Mouse (Mus musculus) heart, embryonic 16.5 days (tissue): ENCODE measurements around the gene Cd163. TPM values are rescaled to one million over a fixed set of nuclear protein-coding genes. Genes with fewer than 3 reads are reported as not detected.
A peak's percentile ranks its signal among the peaks of the same experiment; 100 is the strongest.

Experiments used
- ATAC-seq: fragments of 200-750 bp; cut with Nextera tagmentation; replicated peaks from 2 replicates; pipeline ENCODE4 v1.8.0; 2017; ENCODE audit warnings: moderate number of reproducible peaks; ENCODE audit not compliant: insufficient read depth, low FRiP score; ENCODE audit errors: extremely low read depth
- H3K27ac ChIP-seq: fragments of 300-500 bp; sonication (generic); 2 replicates; pipeline ENCODE4 v1.5.1; 2014; ENCODE audit warnings: mild to moderate bottlenecking, low read length, control low read depth, moderate library complexity
- H3K27me3 ChIP-seq: fragments of 300-500 bp; sonication (generic); 2 replicates; pipeline ENCODE4 v1.6.1; 2014; ENCODE audit warnings: low read length, mixed read lengths; ENCODE audit not compliant: control insufficient read depth, insufficient read depth
- H3K36me3 ChIP-seq: fragments of 300-500 bp; sonication (generic); 2 replicates; pipeline ENCODE4 v1.6.1; 2014; ENCODE audit not compliant: control insufficient read depth, insufficient read depth
- H3K4me1 ChIP-seq: fragments of 300-500 bp; sonication (generic); 2 replicates; pipeline ENCODE4 v1.6.1; 2014; ENCODE audit warnings: low read length, mixed read lengths; ENCODE audit not compliant: control insufficient read depth, insufficient read depth
- H3K4me2 ChIP-seq: fragments of 300-500 bp; sonication (generic); 2 replicates; pipeline ENCODE4 v1.6.1; 2014; ENCODE audit warnings: low read depth, mild to moderate bottlenecking, control low read depth, low read length
- H3K4me3 ChIP-seq: fragments of 300-500 bp; sonication (generic); 2 replicates; pipeline ENCODE4 v1.5.1; 2014; ENCODE audit warnings: mild to moderate bottlenecking, control low read depth, low read length
- H3K9ac ChIP-seq: fragments of 300-500 bp; sonication (generic); 2 replicates; pipeline ENCODE4 v1.6.1; 2014; ENCODE audit warnings: low read length, control low read depth
- H3K9me3 ChIP-seq: fragments of 300-500 bp; sonication (generic); replicated peaks from 2 replicates; pipeline ENCODE4 v1.6.1; 2016; ENCODE audit warnings: low read length; ENCODE audit not compliant: control insufficient read depth
- WGBS: fragments of 180-500 bp; shearing (Covaris S2); extraction: QIAGEN DNeasy Blood & Tissue Kit; methylation state at CpG from one replicate; pipeline ENCODE4 v1.1.7; 2014; 5-methylcytosine and 5-hydroxymethylcytosine counted together
- polyA plus RNA-seq: library from polyadenylated mRNA; unstranded; fragments of >200 nt; fragmentation: Nextera tagmentation; extraction: Ambion mirVana; gene quantifications from 2 replicates; pipeline ENCODE4 v1.2.1, GENCODE M21; 2015

Cd163 gene
- polyA plus RNA-seq, 1 experiment from 2014 or later = 0.50 TPM

DNA sequence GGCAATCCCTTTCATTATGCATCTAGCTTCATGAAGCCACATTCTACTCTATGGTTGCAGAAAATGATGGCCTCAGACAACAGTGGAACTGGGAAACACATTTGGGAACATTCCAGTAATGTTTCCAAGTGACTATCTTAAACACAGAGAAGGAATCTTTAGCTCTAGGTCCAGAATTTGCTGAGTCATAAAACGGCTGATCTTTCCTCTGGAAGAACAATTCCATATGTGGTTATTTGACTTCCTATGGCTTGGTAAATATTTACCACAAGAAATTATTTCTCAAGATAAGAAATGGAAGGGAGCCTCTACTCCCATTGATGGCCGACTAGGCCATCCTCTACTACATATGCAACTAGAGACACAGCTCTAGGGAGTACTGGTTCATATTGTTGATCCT is 48.8 kb downstream of the Cd163 start:
- Histone ChIP-seq H3K4me3 (no peak overlapping the region), H3K36me3 (no peaks in the 10 kb centered on the region), H3K9me3 (no peaks in the 10 kb centered on the region), H3K9ac (no peak overlapping the region), H3K27me3 (no peaks in the 10 kb centered on the region), H3K4me1 (no peaks in the 10 kb centered on the region), H3K27ac (no peak overlapping the region), H3K4me2 (no peak overlapping the region)
- ATAC-seq = no peak
- WGBS = 65% methylated on average over 2 of the region's 2 CpGs

GRCm38 (mm10) chr6:124358953-124359352 is 54.5 kb downstream of the Cd163 start:
- H3K27ac ChIP-seq = no peak overlapping the region
- WGBS = 70% methylated on average over 6 of the region's 6 CpGs

DNA sequence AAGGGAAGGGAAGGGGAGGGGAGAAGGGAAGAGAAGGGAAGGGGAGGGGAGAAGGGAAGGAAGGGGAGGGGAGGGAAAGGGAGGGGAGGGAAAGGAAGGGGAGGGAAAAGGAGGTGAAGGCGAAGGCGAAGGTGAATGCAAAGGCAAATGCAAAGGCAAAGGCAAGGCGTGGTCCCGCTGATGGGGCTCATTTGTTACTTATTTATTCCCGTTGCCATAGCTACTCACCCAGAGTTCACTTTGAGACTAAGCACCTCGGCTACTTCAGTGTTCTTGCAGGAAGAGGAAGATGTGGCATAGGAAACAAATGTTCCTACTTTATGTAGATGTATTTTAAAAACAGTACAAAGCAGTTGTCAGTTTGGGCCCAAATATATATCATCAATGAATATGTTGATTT is 56.1 kb downstream of the Cd163 start:
- ATAC-seq = no peak
- Histone ChIP-seq H3K4me2 (no peak overlapping the region), H3K4me3 (no peak overlapping the region), H3K27ac (no peak overlapping the region), H3K9ac (no peak overlapping the region), H3K9me3 (no peaks in the 10 kb centered on the region), H3K4me1 (no peaks in the 10 kb centered on the region), H3K27me3 (no peaks in the 10 kb centered on the region), H3K36me3 (no peaks in the 10 kb centered on the region)
- 51% methylated on average over 6 of the region's 6 CpGs for whole genome bisulfite sequencing

More at GRCm38 (mm10) chr6:124358953-124359352, 54.5 kb downstream of the Cd163 start:
- Histone ChIP-seq H3K4me1 (no peaks in the 10 kb centered on the region), H3K4me2 (no peak overlapping the region), H3K4me3 (no peak overlapping the region), H3K9me3 (no peaks in the 10 kb centered on the region), H3K9ac (no peak overlapping the region), H3K36me3 (no peaks in the 10 kb centered on the region), H3K27me3 (no peaks in the 10 kb centered on the region)
- no peak for ATAC-seq

DNA sequence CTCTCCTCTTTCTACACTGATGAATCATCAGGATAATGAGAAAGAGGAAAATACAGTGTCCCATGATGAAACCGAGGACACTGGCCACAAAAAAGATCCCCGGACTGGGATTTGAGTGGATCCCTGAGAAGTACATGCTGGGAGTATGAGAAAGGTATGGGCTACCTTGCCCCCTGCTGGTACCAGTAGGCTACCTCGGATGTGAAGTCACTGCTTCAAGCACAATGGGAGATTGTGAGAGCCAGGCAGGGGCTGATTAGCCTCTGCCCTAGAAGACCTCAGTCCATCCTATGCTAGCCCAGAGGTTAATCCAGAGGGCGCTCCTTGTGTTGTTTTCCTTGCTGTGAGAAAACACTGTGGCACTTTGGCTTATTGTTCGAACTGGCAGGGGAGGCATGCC is 59.9 kb downstream of the Cd163 start:
- Histone ChIP-seq H3K4me2 (no peak overlapping the region), H3K36me3 (no peaks in the 10 kb centered on the region), H3K9me3 (no peaks in the 10 kb centered on the region), H3K4me3 (no peak overlapping the region), H3K4me1 (no peaks in the 10 kb centered on the region), H3K27me3 (no peaks in the 10 kb centered on the region), H3K9ac (no peak overlapping the region), H3K27ac (no peak overlapping the region)
- WGBS = 54% methylated on average over 5 of the region's 5 CpGs
- ATAC-seq = no peak

GRCm38 (mm10) chr6:124373584-124374206 is 69.2 kb downstream of the Cd163 start:
- no peak for ATAC-seq
- Histone ChIP-seq H3K36me3 (no peaks in the 10 kb centered on the region), H3K27ac (no peak overlapping the region), H3K4me2 (no peak overlapping the region), H3K27me3 (no peaks in the 10 kb centered on the region), H3K4me3 (no peak overlapping the region), H3K9ac (no peak overlapping the region), H3K9me3 (no peaks in the 10 kb centered on the region), H3K4me1 (no peaks in the 10 kb centered on the region)
- 78% methylated on average over 6 of the region's 6 CpGs for WGBS

DNA sequence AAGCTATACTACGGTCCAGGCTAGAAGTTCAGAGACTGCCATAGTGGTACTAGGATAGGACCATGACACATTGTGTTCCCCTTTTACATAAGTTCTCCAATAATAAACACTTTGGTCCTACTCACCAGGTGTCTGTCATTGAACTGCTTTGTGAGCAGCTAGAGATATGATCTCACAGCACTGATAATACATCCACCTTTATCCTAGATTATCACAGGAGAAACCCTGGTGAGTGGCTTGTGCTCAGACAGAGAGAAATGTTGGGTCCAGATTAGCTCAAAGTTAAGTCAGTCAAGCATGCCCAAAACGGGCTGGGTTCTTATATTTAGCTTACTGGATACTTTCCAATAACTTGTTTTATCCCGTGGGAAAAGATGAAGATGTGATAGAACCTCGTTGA is 70.2 kb downstream of the Cd163 start:
- no peaks in the 10 kb centered on the region for H3K27me3 ChIP-seq
- no peaks in the 10 kb centered on the region for H3K9me3 ChIP-seq
- H3K9ac ChIP-seq = no peak overlapping the region
- ATAC-seq = no peak
- WGBS = 63% methylated on average over 4 of the region's 4 CpGs
- H3K36me3 ChIP-seq = no peaks in the 10 kb centered on the region
- no peak overlapping the region for H3K4me2 ChIP-seq
- no peak overlapping the region for H3K4me3 ChIP-seq
- H3K4me1 ChIP-seq = no peaks in the 10 kb centered on the region
- no peak overlapping the region for H3K27ac ChIP-seq

DNA sequence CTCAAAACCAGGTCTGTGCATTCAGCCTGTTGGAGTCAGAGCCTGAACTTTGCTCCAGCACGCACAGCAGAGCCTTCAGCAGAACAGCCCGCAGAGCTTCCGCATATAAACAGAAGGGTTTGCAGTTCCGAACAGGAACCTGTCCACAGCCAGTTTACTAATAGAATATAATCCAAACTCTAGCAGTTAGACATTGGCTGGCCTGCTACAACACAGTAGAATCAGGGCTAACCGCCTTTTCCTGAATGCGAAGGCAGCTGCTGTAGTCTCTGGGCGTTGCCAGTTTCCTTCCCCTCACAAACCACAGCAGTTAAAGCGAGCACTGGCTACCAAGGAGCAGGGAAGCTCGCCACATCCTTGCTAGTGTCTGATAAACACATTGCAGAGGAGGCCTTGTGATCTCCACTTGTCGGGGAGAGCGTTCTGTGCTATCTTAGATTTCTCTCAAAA is 71.0 kb downstream of the Cd163 start:
- WGBS = 52% methylated on average over 11 of the region's 11 CpGs
- Histone ChIP-seq H3K9me3 (no peaks in the 10 kb centered on the region), H3K9ac (no peak overlapping the region), H3K4me1 (no peaks in the 10 kb centered on the region), H3K27ac (peak overlapping the region; percentile 53), H3K4me3 (no peak overlapping the region), H3K4me2 (no peak overlapping the region), H3K36me3 (no peaks in the 10 kb centered on the region), H3K27me3 (no peaks in the 10 kb centered on the region)
- ATAC-seq = peak; percentile 58

DNA sequence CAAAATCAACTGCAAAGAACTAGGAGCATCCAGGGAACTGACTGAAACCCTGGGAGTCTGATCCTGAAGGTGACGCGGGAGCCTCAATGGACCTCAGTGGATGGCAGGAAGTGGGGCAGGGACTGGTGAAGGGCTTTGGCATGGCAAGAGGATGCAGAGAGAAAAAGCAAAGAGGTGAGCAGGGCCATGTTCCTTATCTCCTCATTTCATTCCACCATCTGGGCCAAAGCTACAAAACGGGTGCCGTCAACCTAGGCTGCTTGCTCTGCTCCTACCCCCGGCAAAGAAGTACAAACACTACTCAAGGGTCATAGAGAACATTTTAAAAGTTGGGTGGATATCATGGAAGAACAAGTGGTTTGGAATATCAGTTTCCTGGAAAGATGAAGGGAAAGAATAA is 71.9 kb downstream of the Cd163 start:
- Histone ChIP-seq H3K9me3 (no peaks in the 10 kb centered on the region), H3K9ac (no peak overlapping the region), H3K4me1 (no peaks in the 10 kb centered on the region), H3K27ac (no peak overlapping the region), H3K36me3 (no peaks in the 10 kb centered on the region), H3K27me3 (no peaks in the 10 kb centered on the region), H3K4me2 (no peak overlapping the region), H3K4me3 (no peak overlapping the region)
- no peak for ATAC-seq
- WGBS = 74% methylated on average over 5 of the region's 5 CpGs

GRCm38 (mm10) chr6:124377494-124378255 is 73.2 kb downstream of the Cd163 start:
- H3K27ac ChIP-seq = no peak overlapping the region
- no peaks in the 10 kb centered on the region for H3K4me1 ChIP-seq
- no peak overlapping the region for H3K4me3 ChIP-seq
- no peaks in the 10 kb centered on the region for H3K9me3 ChIP-seq
- no peaks in the 10 kb centered on the region for H3K36me3 ChIP-seq
- H3K27me3 ChIP-seq = no peaks in the 10 kb centered on the region
- H3K9ac ChIP-seq = no peak overlapping the region
- no peak for ATAC-seq
- no peak overlapping the region for H3K4me2 ChIP-seq
- 48% methylated on average over 4 of the region's 4 CpGs for whole genome bisulfite sequencing
